Mouse (Mus musculus): ENCODE measurements around the gene Gpt2.

- TF ChIP-seq CTCF (IDR thresholded peaks at IDR 0.05), result no peak
- TF ChIP-seq EP300 (IDR thresholded peaks at IDR 0.05), result no peak
Observed at GRCm38 (mm10) chr8:85462441-85462840, 29.9 kb upstream of the Gpt2 start.

Measured in lung, postnatal 0 days (tissue).